Mouse (Mus musculus): ENCODE measurements at regions not wholly inside any gene's neighbourhood (a gene's known extent, or its start where the extent isn't known, plus 50 kb on each side); places are given as distances from the start of the nearest gene placed in this dataset.

DNA sequence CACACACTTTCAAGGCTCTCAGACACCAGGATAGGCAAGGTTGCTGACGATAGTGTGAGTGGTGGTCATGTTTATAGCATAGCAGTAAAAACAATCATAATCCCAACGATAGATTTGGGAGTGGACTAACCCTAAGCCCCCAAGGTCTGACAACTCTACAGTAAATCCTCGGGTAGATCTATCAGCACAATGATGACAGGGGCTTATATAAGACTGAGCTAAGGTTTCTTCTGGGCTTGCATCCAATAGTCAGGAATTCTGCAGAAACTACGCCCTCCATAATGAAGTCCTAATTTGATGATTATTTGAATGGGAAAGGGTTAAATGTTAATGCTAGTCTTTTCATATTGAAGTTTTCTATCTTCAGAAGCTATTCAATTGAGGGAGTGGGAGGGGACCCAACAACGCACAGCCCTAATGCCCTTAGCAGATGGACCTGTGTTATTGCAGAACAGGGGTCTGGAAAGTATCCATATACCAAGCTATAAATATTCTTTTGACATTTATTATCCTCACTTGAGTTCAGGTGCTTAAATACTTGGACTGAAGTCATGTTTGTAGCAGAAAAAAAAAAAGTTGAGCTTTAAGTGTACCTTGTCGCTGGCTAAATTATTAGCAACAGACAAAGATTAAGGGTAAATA, 311.8 kb upstream of the Spag17 start:
- ATAC-seq (replicated peaks; ENCODE audit: low FRiP score, low TSS enrichment, low read depth) (peak; percentile 55; the same call in 1 of the 2 replicates), DNase-seq (ENCODE audit: low spot score) (no peak)
- Histone ChIP-seq H3K4me1 (replicated peaks; ENCODE audit: control insufficient read depth, insufficient read depth, low read length) (peaks cover 3% of the 10 kb centered on the region; the same call in 1 of the 2 replicates), H3K4me2 (ENCODE audit: low read length) (no peak overlapping the region), H3K36me3 (ENCODE audit: control insufficient read depth, insufficient read depth, low read length) (no peaks in the 10 kb centered on the region), H3K9ac (ENCODE audit: low read length) (no peak overlapping the region), H3K4me3 (ENCODE audit: low read depth, low read length) (no peak overlapping the region), H3K27me3 (replicated peaks; ENCODE audit: control insufficient read depth, insufficient read depth, low read length) (peaks cover 18% of the 10 kb centered on the region; the same call in 1 of the 2 replicates), H3K27ac (ENCODE audit: low read depth) (no peak overlapping the region), H3K9me3 (ENCODE audit: control insufficient read depth, low read length) (no peaks in the 10 kb centered on the region)
- 23% methylated on average over 6 of the region's 6 CpGs for WGBS

DNA sequence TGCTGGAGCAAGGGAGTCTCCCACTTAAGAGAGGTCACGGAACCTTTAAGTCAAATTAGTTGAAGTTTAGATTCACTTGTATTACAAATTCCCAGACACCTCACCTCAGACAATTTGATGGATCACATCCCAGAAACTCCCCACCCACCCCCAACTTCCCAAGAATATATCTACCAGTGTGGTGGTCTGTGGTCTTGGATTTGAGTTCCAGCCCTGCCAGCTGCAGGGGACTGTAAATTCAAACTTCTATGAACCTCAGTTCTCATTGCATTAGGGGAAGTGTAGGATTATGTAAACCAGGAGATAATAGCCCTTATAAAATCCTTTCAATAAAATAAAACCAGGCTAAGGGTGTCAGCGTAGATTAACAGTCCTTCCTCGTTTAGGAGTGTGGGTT, 311.2 kb upstream of the Spag17 start:
- Histone ChIP-seq H3K4me1 (replicated peaks; ENCODE audit: control insufficient read depth, insufficient read depth, low read length) (peaks cover 3% of the 10 kb centered on the region; the same call in 1 of the 2 replicates), H3K9ac (ENCODE audit: low read length) (no peak overlapping the region), H3K4me3 (ENCODE audit: low read depth, low read length) (no peak overlapping the region), H3K27me3 (replicated peaks; ENCODE audit: control insufficient read depth, insufficient read depth, low read length) (peaks cover 18% of the 10 kb centered on the region; the same call in 1 of the 2 replicates), H3K27ac (ENCODE audit: low read depth) (no peak overlapping the region), H3K9me3 (ENCODE audit: control insufficient read depth, low read length) (no peaks in the 10 kb centered on the region), H3K36me3 (ENCODE audit: control insufficient read depth, insufficient read depth, low read length) (no peaks in the 10 kb centered on the region), H3K4me2 (ENCODE audit: low read length) (no peak overlapping the region)
- DNase-seq (ENCODE audit: low spot score) (no peak), ATAC-seq (replicated peaks; ENCODE audit: low FRiP score, low TSS enrichment, low read depth) (no peak)
- 34% methylated on average over 3 of the region's 3 CpGs for WGBS

DNA sequence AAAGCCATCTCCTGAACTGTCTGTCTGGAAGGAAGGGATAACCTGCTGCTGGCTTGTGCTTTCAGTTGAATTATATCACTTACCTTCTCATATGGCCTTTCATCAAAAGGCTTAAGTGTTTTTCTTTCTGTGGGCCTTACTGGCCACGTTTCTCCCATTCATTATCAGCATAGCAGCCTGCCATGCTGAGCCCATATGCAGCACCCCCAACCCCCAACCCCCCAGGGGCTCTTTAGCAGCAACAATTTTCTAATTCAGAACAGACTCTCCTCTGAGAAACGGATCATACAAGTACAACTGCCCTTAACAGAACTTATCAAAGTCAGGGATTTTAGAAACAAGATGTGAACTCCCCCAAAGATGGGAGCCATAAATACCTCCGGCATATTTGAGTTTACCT, 282.5 kb upstream of the Spag17 start:
- no peaks in the 10 kb centered on the region for H3K36me3 ChIP-seq (ENCODE audit: control insufficient read depth, insufficient read depth, low read length)
- no peak for ATAC-seq (replicated peaks; ENCODE audit: low FRiP score, low TSS enrichment, low read depth)
- H3K9ac ChIP-seq (ENCODE audit: low read length) = no peak overlapping the region
- no peak overlapping the region for H3K27ac ChIP-seq (ENCODE audit: low read depth)
- H3K9me3 ChIP-seq (ENCODE audit: control insufficient read depth, low read length) = no peaks in the 10 kb centered on the region
- no peak overlapping the region for H3K4me2 ChIP-seq (ENCODE audit: low read length)
- WGBS = 37% methylated on average over 3 of the region's 3 CpGs
- H3K4me3 ChIP-seq (ENCODE audit: low read depth, low read length) = no peak overlapping the region
- H3K4me1 ChIP-seq (replicated peaks; ENCODE audit: control insufficient read depth, insufficient read depth, low read length) = no peaks in the 10 kb centered on the region
- H3K27me3 ChIP-seq (replicated peaks; ENCODE audit: control insufficient read depth, insufficient read depth, low read length) = no peaks in the 10 kb centered on the region
- no peak for DNase-seq (ENCODE audit: low spot score)

- WGBS = 82% methylated on average over 4 of the region's 4 CpGs
- Histone ChIP-seq H3K27ac (ENCODE audit: low read depth) (no peak overlapping the region), H3K9ac (ENCODE audit: low read length) (no peak overlapping the region), H3K27me3 (replicated peaks; ENCODE audit: control insufficient read depth, insufficient read depth, low read length) (no peaks in the 10 kb centered on the region), H3K4me3 (ENCODE audit: low read depth, low read length) (no peak overlapping the region), H3K9me3 (ENCODE audit: control insufficient read depth, low read length) (no peaks in the 10 kb centered on the region), H3K36me3 (ENCODE audit: control insufficient read depth, insufficient read depth, low read length) (no peaks in the 10 kb centered on the region), H3K4me2 (ENCODE audit: low read length) (no peak overlapping the region), H3K4me1 (replicated peaks; ENCODE audit: control insufficient read depth, insufficient read depth, low read length) (no peaks in the 10 kb centered on the region)
- no peak for DNase-seq (ENCODE audit: low spot score)
- no peak for ATAC-seq (replicated peaks; ENCODE audit: low FRiP score, low TSS enrichment, low read depth)
These were observed 252.9 kb upstream of the Spag17 start for GRCm38 (mm10) chr3:99632309-99632708.

DNA sequence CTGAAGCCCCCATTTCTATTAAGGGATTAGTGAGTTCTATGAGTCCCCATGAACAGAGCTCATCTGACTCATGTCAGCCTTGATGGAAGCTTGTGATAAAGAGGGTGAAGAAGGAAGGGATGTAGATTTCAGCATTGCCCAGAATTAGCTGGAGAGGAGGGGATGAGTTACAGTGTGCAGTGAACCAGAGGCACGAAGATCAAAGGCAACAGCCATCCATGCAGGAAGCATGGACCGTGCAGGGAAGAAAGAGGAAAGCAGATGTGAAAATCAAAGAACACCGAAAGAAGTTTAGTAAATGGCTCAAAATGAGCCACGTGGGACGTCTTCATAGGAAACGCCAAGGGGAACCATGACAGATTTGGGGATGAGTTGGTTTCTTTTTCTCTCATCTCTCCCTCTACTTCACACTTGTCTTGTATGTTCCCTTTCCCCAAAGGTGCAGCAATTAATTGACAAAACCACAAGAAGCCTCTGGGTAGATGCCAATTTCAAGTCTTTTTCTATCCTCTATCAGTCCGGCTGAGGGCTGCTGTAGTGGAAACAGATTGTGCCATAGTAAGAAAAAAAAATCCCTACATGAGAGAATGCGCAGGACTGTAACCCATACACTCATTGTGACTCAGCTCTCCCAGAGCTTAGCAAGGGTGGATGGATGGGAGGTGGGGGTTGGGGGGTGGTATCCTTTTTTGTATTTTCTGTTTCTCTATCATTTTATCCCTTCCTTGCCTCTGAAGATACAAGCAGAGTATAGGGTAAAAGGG, 243.7 kb upstream of the Spag17 start:
- no peaks in the 10 kb centered on the region for H3K4me1 ChIP-seq (replicated peaks; ENCODE audit: control insufficient read depth, insufficient read depth, low read length)
- H3K27me3 ChIP-seq (replicated peaks; ENCODE audit: control insufficient read depth, insufficient read depth, low read length) = no peaks in the 10 kb centered on the region
- no peak overlapping the region for H3K9ac ChIP-seq (ENCODE audit: low read length)
- ATAC-seq (replicated peaks; ENCODE audit: low FRiP score, low TSS enrichment, low read depth) = no peak
- DNase-seq (ENCODE audit: low spot score) = no peak
- 82% methylated on average over 8 of the region's 8 CpGs for WGBS
- no peak overlapping the region for H3K4me3 ChIP-seq (ENCODE audit: low read depth, low read length)
- no peaks in the 10 kb centered on the region for H3K9me3 ChIP-seq (ENCODE audit: control insufficient read depth, low read length)
- no peak overlapping the region for H3K27ac ChIP-seq (ENCODE audit: low read depth)
- H3K36me3 ChIP-seq (ENCODE audit: control insufficient read depth, insufficient read depth, low read length) = no peaks in the 10 kb centered on the region
- H3K4me2 ChIP-seq (ENCODE audit: low read length) = no peak overlapping the region

- Histone ChIP-seq H3K4me2 (ENCODE audit: low read length) (no peak overlapping the region), H3K27me3 (replicated peaks; ENCODE audit: control insufficient read depth, insufficient read depth, low read length) (no peaks in the 10 kb centered on the region), H3K36me3 (ENCODE audit: control insufficient read depth, insufficient read depth, low read length) (no peaks in the 10 kb centered on the region), H3K9ac (ENCODE audit: low read length) (no peak overlapping the region), H3K4me1 (replicated peaks; ENCODE audit: control insufficient read depth, insufficient read depth, low read length) (no peaks in the 10 kb centered on the region), H3K9me3 (ENCODE audit: control insufficient read depth, low read length) (no peaks in the 10 kb centered on the region), H3K27ac (ENCODE audit: low read depth) (no peak overlapping the region), H3K4me3 (ENCODE audit: low read depth, low read length) (no peak overlapping the region)
- ATAC-seq (replicated peaks; ENCODE audit: low FRiP score, low TSS enrichment, low read depth) = no peak
- 80% methylated on average over 1 of the region's 1 CpGs for WGBS
- DNase-seq (ENCODE audit: low spot score) = no peak
These were observed 240.3 kb upstream of the Spag17 start for GRCm38 (mm10) chr3:99644910-99645309.

GRCm38 (mm10) chr3:99645318-99645717, 239.9 kb upstream of the Spag17 start:
- ATAC-seq (replicated peaks; ENCODE audit: low FRiP score, low TSS enrichment, low read depth) = no peak
- no peaks in the 10 kb centered on the region for H3K27me3 ChIP-seq (replicated peaks; ENCODE audit: control insufficient read depth, insufficient read depth, low read length)

GRCm38 (mm10) chr3:99657617-99658016, 227.6 kb upstream of the Spag17 start:
- Histone ChIP-seq H3K36me3 (ENCODE audit: control insufficient read depth, insufficient read depth, low read length) (no peaks in the 10 kb centered on the region), H3K27me3 (replicated peaks; ENCODE audit: control insufficient read depth, insufficient read depth, low read length) (no peaks in the 10 kb centered on the region), H3K4me2 (ENCODE audit: low read length) (no peak overlapping the region), H3K4me3 (ENCODE audit: low read depth, low read length) (no peak overlapping the region), H3K4me1 (replicated peaks; ENCODE audit: control insufficient read depth, insufficient read depth, low read length) (no peaks in the 10 kb centered on the region), H3K27ac (ENCODE audit: low read depth) (no peak overlapping the region), H3K9ac (ENCODE audit: low read length) (no peak overlapping the region), H3K9me3 (ENCODE audit: control insufficient read depth, low read length) (no peaks in the 10 kb centered on the region)
- WGBS = 72% methylated on average over 5 of the region's 5 CpGs
- ATAC-seq (replicated peaks; ENCODE audit: low FRiP score, low TSS enrichment, low read depth) = no peak
- no peak for DNase-seq (ENCODE audit: low spot score)

More at GRCm38 (mm10) chr3:99645318-99645717, 239.9 kb upstream of the Spag17 start:
- Histone ChIP-seq H3K4me1 (replicated peaks; ENCODE audit: control insufficient read depth, insufficient read depth, low read length) (no peaks in the 10 kb centered on the region), H3K4me3 (ENCODE audit: low read depth, low read length) (no peak overlapping the region), H3K36me3 (ENCODE audit: control insufficient read depth, insufficient read depth, low read length) (no peaks in the 10 kb centered on the region), H3K27ac (ENCODE audit: low read depth) (no peak overlapping the region), H3K9me3 (ENCODE audit: control insufficient read depth, low read length) (no peaks in the 10 kb centered on the region), H3K9ac (ENCODE audit: low read length) (no peak overlapping the region), H3K4me2 (ENCODE audit: low read length) (no peak overlapping the region)
- no peak for DNase-seq (ENCODE audit: low spot score)
- 94% methylated on average over 4 of the region's 4 CpGs for WGBS

DNA sequence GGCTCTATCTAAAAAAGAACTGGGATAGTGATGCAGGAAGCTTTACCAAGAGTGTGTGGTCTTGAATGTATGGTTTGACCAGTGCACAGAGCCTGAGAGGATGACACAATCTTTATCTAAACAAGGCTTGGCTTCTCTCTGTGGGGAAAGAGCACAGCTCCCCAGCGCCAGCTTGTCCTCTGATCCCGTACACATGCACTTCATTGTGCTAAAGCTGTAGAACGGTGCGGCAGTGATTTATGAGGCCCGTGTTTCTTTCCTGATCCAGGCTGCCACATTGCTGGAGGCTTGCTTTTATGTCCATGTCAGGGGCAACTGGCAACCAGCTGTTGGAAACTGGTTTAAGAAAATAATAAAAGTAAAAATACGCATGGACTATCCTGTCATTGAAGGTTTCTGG, 221.4 kb upstream of the Spag17 start:
- Histone ChIP-seq H3K4me3 (ENCODE audit: low read depth, low read length) (no peak overlapping the region), H3K4me2 (ENCODE audit: low read length) (no peak overlapping the region), H3K9me3 (ENCODE audit: control insufficient read depth, low read length) (no peaks in the 10 kb centered on the region), H3K9ac (ENCODE audit: low read length) (no peak overlapping the region), H3K36me3 (ENCODE audit: control insufficient read depth, insufficient read depth, low read length) (no peaks in the 10 kb centered on the region), H3K4me1 (replicated peaks; ENCODE audit: control insufficient read depth, insufficient read depth, low read length) (no peaks in the 10 kb centered on the region), H3K27me3 (replicated peaks; ENCODE audit: control insufficient read depth, insufficient read depth, low read length) (no peaks in the 10 kb centered on the region), H3K27ac (ENCODE audit: low read depth) (no peak overlapping the region)
- no peak for DNase-seq (ENCODE audit: low spot score)
- 41% methylated on average over 6 of the region's 6 CpGs for WGBS
- ATAC-seq (replicated peaks; ENCODE audit: low FRiP score, low TSS enrichment, low read depth) = no peak
